Mouse (Mus musculus) testis, adult 2 months (tissue): ENCODE results near the gene Thsd4. TPM values are rescaled to one million over a fixed set of nuclear protein-coding genes. Genes with fewer than 3 reads are reported as not detected.

Experiments
- H3K27ac ChIP-seq: fragments of 200-500 bp; 2 replicates; pipeline ENCODE4 v1.5.1; 2012; ENCODE audit warnings: low read depth, low read length; ENCODE audit not compliant: control insufficient read depth, insufficient read depth
- H3K27me3 ChIP-seq: fragments of 200-500 bp; 2 replicates; pipeline ENCODE4 v1.6.1; 2012; ENCODE audit warnings: mild to moderate bottlenecking, low read length, moderate library complexity; ENCODE audit not compliant: control insufficient read depth, insufficient read depth
- H3K36me3 ChIP-seq: fragments of 200-500 bp; 2 replicates; pipeline ENCODE4 v1.6.1; 2012; ENCODE audit warnings: mild to moderate bottlenecking, low read length; ENCODE audit not compliant: control insufficient read depth, insufficient read depth
- H3K4me1 ChIP-seq: fragments of 200-500 bp; 2 replicates; pipeline ENCODE4 v1.6.1; 2012; ENCODE audit warnings: low read length; ENCODE audit not compliant: control insufficient read depth, insufficient read depth
- H3K4me3 ChIP-seq: fragments of 200-500 bp; 2 replicates; pipeline ENCODE4 v1.5.1; 2012; ENCODE audit warnings: low read depth, mild to moderate bottlenecking, low read length, moderate library complexity, mixed read lengths; ENCODE audit not compliant: control insufficient read depth
- CTCF ChIP-seq: fragments of 200-500 bp; IDR thresholded peaks from 2 replicates; pipeline ENCODE4 v1.5.1; 2012; ENCODE audit warnings: low read depth, mild to moderate bottlenecking, inconsistent platforms, low read length, moderate library complexity; ENCODE audit not compliant: control insufficient read depth, insufficient read depth, insufficient replicate concordance
- POLR2A ChIP-seq: fragments of 200-500 bp; IDR thresholded peaks from 2 replicates; pipeline ENCODE4 v1.6.1; 2012; ENCODE audit warnings: low read depth, mild to moderate bottlenecking, inconsistent platforms, low read length, moderate library complexity; ENCODE audit not compliant: control insufficient read depth
- polyA plus RNA-seq: library from polyadenylated mRNA; depleted of rRNA; stranded (reverse); fragments of >200 nt; gene quantifications from 2 replicates; pipeline ENCODE4 v1.2.3, GENCODE M21; 2012

Thsd4 gene
- polyA plus RNA-seq, 1 experiment, result 1.4 TPM

DNA sequence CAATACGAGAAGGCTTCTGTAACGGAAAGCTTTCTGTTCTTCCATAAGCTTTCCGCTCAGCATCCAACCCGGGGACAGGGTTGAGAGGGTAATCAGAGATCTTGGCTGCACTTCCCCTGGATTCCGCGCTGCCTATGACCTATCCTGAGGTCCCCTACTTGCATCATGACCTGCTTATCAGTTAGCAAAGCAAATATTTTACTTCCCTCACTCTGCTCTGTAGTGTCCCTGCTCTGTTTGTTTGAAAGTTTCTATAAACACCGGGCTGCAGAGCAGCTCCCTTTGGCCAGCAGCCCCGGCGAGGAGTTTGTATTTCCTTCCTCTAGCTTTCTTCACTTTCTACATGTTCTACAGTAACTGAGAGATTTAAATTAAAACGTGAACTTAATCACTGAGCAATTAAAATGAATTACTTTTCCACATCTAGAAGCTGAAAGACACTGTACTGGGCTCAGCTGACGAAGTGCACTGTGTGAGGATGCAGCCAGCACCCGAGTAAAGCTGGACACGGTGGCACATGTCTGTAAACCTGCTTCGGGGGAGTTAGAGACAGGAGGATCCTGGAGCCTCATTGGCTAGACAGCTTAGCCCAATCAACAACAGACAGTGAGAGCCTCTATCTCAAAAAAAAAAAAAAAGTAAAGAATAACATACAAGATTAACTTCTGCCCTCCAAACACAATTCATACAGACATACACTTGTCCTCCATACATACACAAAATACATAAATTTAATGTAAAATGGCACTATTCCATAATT is 43.7 kb downstream of the Thsd4 start:
- Histone ChIP-seq H3K4me1 (no peaks in the 10 kb centered on the region), H3K27me3 (no peaks in the 10 kb centered on the region), H3K27ac (no peak overlapping the region), H3K36me3 (no peaks in the 10 kb centered on the region), H3K4me3 (no peak overlapping the region)
- no peak for TF ChIP-seq CTCF
- TF ChIP-seq POLR2A, result no peak

DNA sequence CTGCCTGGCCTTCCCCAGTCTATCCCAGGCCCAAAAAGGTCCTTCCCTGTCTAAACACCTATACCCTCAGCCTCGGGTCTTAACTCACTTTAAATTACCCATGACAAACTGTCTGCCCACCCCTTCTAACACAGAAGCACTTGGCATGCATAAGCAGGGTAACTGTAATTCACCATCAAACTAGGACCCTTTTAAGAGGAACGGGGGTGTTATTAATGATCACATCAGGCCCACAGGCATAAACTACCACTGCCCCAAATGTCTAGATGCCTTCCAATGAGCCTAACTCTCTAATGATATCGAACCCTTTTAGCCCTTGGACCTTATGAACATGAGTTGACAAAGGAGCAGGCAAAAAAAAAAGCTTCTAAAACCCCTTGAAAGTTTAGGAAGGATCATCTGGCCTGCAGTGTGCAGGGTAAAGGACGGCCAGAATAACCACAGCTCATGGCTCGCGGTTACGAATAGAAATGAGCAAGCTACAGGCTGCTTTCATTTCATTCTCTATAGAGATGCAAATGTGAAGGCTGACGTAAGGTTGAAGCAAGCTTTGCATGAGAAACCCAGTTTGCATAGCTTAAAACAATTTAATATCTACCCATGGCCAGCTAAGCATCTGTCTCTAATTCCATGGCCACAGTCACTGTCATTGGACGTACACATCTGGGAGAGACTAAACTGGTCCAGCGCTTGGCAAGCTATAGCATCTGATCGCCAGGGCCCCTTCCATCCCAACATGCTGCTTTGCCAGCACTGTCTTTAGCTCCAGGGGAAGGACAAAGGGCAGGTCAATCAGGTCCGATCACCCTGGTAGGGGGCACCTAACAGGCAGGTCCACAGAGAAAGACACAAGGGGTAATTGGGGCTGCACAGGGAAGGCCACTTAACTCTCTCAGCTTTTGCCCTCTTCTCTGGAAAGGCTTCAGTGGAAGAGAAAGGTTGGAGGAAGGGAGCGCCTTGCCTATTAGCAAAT is 61.5 kb downstream of the Thsd4 start:
- no peaks in the 10 kb centered on the region for H3K4me1 ChIP-seq
- no peaks in the 10 kb centered on the region for H3K36me3 ChIP-seq
- H3K4me3 ChIP-seq, result no peak overlapping the region
- H3K27ac ChIP-seq, result no peak overlapping the region
- no peaks in the 10 kb centered on the region for H3K27me3 ChIP-seq
- TF ChIP-seq POLR2A (no peak), CTCF (no peak)

DNA sequence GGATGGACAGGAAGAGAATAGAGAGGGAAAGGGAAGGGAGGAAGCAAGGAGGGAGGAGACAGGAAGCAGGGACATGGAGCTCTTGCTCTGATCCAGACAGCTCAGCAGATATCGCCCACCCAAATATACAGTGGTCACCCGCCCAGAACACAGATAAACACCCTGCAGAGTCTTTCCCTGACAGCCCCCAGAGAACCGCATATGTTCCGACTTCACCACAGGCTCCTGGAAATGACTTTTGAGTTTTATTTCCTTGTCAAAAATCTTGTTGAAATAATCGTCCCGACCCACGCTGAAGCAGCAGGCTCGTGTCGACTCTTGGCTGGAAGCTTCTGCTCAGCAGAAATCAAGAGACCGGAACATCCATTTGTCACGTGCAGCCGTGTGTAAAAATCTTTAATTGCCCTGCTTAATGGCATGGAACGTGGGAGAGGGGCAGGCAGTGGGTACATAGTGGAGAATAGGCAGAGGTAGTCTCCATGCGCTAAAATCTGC is 63.3 kb downstream of the Thsd4 start:
- H3K4me3 ChIP-seq, result no peak overlapping the region
- H3K36me3 ChIP-seq, result no peaks in the 10 kb centered on the region
- no peaks in the 10 kb centered on the region for H3K27me3 ChIP-seq
- no peak overlapping the region for H3K27ac ChIP-seq
- TF ChIP-seq POLR2A (no peak), CTCF (no peak)
- H3K4me1 ChIP-seq, result no peaks in the 10 kb centered on the region

DNA sequence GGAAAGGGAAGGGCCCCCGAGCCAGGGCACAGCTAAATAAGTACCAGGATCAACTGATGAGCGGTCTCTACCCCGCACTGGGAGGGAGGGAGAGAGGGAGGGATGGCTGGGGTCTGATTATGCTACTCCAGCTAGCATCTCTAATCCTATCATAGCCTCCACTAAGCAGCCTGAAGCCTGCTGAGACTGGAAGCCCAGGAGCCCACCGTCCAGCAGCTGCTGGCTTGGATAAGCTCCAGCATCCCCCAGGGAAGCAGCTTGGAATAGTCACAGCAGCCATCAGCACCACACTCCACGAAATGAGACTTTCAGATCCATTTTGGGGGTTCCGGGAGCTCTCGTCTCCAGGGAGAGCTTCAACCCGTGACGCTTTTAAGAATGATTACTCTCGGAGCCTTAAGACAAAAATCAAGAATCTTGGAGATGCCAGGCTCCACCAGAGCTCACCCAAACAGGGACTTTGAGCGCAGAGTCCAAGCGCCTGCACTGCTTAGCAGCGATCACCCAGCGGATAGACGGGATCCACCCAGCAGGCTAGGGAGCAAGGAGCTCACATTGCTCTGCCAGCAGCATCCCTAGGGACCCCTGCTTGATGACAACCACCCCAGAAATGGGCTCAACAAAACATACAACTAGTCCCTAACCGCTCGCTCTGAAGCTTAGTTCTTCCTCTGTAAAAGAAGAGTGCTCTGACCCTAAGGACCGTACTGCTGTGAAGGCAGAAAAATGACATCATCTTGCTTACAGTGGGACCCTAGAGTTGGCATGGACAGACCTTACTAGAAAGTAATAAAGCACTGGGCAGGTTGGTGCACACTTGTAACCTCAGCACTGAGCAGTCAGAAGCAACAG is 64.3 kb downstream of the Thsd4 start:
- Histone ChIP-seq H3K4me3 (no peak overlapping the region), H3K27me3 (no peaks in the 10 kb centered on the region), H3K4me1 (no peaks in the 10 kb centered on the region), H3K36me3 (no peaks in the 10 kb centered on the region), H3K27ac (no peak overlapping the region)
- no peak for TF ChIP-seq POLR2A
- no peak for TF ChIP-seq CTCF

DNA sequence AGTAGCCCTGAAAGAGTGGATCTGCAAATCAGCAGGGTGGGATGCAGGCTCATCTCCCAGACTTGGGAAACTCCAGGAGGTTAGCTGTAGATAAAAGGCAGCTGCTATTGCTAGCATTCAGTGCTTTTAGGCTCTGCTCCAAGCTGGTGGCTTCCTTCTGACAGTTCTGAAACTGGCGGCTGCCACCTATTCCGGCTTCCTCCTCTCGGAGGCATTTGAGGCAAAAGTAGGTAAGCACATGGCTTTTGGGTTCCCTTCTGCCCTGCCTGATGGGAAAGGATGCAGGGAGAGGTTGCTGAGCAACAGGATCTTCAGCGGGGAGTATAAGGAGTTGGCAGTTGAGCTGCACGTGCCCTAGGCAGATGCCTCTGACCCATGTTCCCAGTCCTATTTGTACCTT is 65.2 kb downstream of the Thsd4 start:
- TF ChIP-seq POLR2A (no peak), CTCF (no peak)
- no peak overlapping the region for H3K27ac ChIP-seq
- H3K27me3 ChIP-seq, result no peaks in the 10 kb centered on the region
- no peaks in the 10 kb centered on the region for H3K4me1 ChIP-seq
- H3K36me3 ChIP-seq, result no peaks in the 10 kb centered on the region
- H3K4me3 ChIP-seq, result no peak overlapping the region

DNA sequence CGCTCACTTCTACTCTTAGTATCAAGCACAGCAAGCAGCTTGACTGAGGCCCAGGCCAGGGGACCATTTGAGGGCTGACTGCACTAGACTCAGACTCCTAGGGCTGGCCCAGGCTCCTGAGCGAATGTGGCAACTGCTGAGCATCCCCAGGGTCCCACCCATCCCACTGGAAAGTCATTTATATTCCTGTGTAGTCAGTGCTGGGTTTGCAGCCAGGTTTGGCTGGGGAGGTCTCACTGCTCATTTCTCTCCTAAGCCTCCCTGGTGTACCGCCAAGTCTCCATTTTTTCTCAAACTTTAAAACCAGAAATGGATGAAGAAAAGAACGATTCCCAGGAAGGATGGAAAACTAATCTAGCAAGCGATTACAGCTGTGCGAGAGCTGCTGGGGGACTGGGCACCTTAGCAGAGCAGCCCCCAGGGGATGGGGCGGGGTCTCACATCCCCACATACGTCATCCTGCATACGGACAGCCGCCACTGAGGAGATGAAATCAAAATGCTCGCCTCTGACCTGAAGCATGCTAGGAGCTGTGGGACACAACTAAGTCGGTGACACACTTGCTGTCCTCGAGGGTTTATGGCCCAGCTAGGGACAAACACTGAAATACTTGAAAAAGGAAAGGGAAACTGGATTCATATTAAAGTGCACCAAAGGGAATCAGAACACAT is 67.3 kb downstream of the Thsd4 start:
- Histone ChIP-seq H3K27me3 (no peaks in the 10 kb centered on the region), H3K36me3 (no peaks in the 10 kb centered on the region), H3K4me1 (no peaks in the 10 kb centered on the region), H3K4me3 (no peak overlapping the region), H3K27ac (no peak overlapping the region)
- TF ChIP-seq POLR2A (no peak), CTCF (no peak)
